Mouse (Mus musculus): ENCODE results near the gene Kat7. TPM values are rescaled to one million over a fixed set of nuclear protein-coding genes. Genes with fewer than 3 reads are reported as not detected.

Gene Kat7
- polyA plus RNA-seq, 1 experiment from 2014 or later = 55.5 TPM

- Histone ChIP-seq H3K36me3 (ENCODE audit: control insufficient read depth, insufficient read depth, low read length) (no peaks in the 10 kb centered on the region), H3K4me1 (ENCODE audit: control insufficient read depth, insufficient read depth, low read length) (no peaks in the 10 kb centered on the region), H3K9me3 (ENCODE audit: control insufficient read depth, low read length) (no peaks in the 10 kb centered on the region), H3K9ac (replicated peaks; ENCODE audit: low read depth, low read length) (no peak overlapping the region), H3K4me3 (ENCODE audit: low read depth, low read length) (no peak overlapping the region), H3K27me3 (ENCODE audit: control insufficient read depth, insufficient read depth, low read length) (no peaks in the 10 kb centered on the region), H3K27ac (ENCODE audit: low read depth, low read length) (no peak overlapping the region), H3K4me2 (ENCODE audit: low read depth, low read length) (no peak overlapping the region)
- ATAC-seq (ENCODE audit: low read depth) = no peak
- WGBS = 70% methylated on average over 6 of the region's 6 CpGs
These were observed 67.4 kb downstream of the Kat7 start for GRCm38 (mm10) chr11:95242653-95243052.

GRCm38 (mm10) chr11:95238477-95238876, 71.6 kb downstream of the Kat7 start:
- no peak for ATAC-seq (ENCODE audit: low read depth)
- 85% methylated on average over 6 of the region's 6 CpGs for WGBS
- H3K4me3 ChIP-seq (ENCODE audit: low read depth, low read length) = no peak overlapping the region

GRCm38 (mm10) chr11:95232329-95232696, 77.7 kb downstream of the Kat7 start:
- 38% methylated on average over 6 of the region's 6 CpGs for WGBS
- no peak overlapping the region for H3K4me2 ChIP-seq (ENCODE audit: low read depth, low read length)
- no peak; the same call in 1 of the 2 replicates for ATAC-seq (ENCODE audit: low read depth)
- H3K27me3 ChIP-seq (ENCODE audit: control insufficient read depth, insufficient read depth, low read length) = no peaks in the 10 kb centered on the region
- H3K36me3 ChIP-seq (ENCODE audit: control insufficient read depth, insufficient read depth, low read length) = no peaks in the 10 kb centered on the region
- no peaks in the 10 kb centered on the region for H3K9me3 ChIP-seq (ENCODE audit: control insufficient read depth, low read length)
- no peak overlapping the region for H3K9ac ChIP-seq (replicated peaks; ENCODE audit: low read depth, low read length)
- H3K4me1 ChIP-seq (ENCODE audit: control insufficient read depth, insufficient read depth, low read length) = no peaks in the 10 kb centered on the region
- H3K27ac ChIP-seq (ENCODE audit: low read depth, low read length) = no peak overlapping the region
- no peak overlapping the region for H3K4me3 ChIP-seq (ENCODE audit: low read depth, low read length)

More at GRCm38 (mm10) chr11:95238477-95238876, 71.6 kb downstream of the Kat7 start:
- Histone ChIP-seq H3K36me3 (ENCODE audit: control insufficient read depth, insufficient read depth, low read length) (no peaks in the 10 kb centered on the region), H3K9ac (replicated peaks; ENCODE audit: low read depth, low read length) (no peak overlapping the region), H3K9me3 (ENCODE audit: control insufficient read depth, low read length) (no peaks in the 10 kb centered on the region), H3K27me3 (ENCODE audit: control insufficient read depth, insufficient read depth, low read length) (no peaks in the 10 kb centered on the region), H3K4me2 (ENCODE audit: low read depth, low read length) (no peak overlapping the region), H3K4me1 (ENCODE audit: control insufficient read depth, insufficient read depth, low read length) (no peaks in the 10 kb centered on the region), H3K27ac (ENCODE audit: low read depth, low read length) (no peak overlapping the region)

GRCm38 (mm10) chr11:95231688-95232328, 78.2 kb downstream of the Kat7 start:
- WGBS = 8% methylated on average over 24 of the region's 24 CpGs

GRCm38 (mm10) chr11:95227467-95227866, 82.6 kb downstream of the Kat7 start:
- Histone ChIP-seq H3K4me2 (ENCODE audit: low read depth, low read length) (no peak overlapping the region), H3K27me3 (ENCODE audit: control insufficient read depth, insufficient read depth, low read length) (peaks cover 25% of the 10 kb centered on the region), H3K4me1 (ENCODE audit: control insufficient read depth, insufficient read depth, low read length) (peaks cover 5% of the 10 kb centered on the region; the same call in 1 of the 2 replicates), H3K9me3 (ENCODE audit: control insufficient read depth, low read length) (no peaks in the 10 kb centered on the region), H3K4me3 (ENCODE audit: low read depth, low read length) (no peak overlapping the region), H3K9ac (replicated peaks; ENCODE audit: low read depth, low read length) (no peak overlapping the region), H3K36me3 (ENCODE audit: control insufficient read depth, insufficient read depth, low read length) (no peaks in the 10 kb centered on the region), H3K27ac (ENCODE audit: low read depth, low read length) (no peak overlapping the region)
- no peak for ATAC-seq (ENCODE audit: low read depth)
- WGBS = 58% methylated on average over 5 of the region's 5 CpGs

More at GRCm38 (mm10) chr11:95231688-95232328, 78.2 kb downstream of the Kat7 start:
- Histone ChIP-seq H3K27me3 (ENCODE audit: control insufficient read depth, insufficient read depth, low read length) (no peaks in the 10 kb centered on the region), H3K9me3 (ENCODE audit: control insufficient read depth, low read length) (no peaks in the 10 kb centered on the region), H3K4me2 (ENCODE audit: low read depth, low read length) (peak overlapping the region; percentile 26; the same call in 1 of the 2 replicates), H3K4me3 (ENCODE audit: low read depth, low read length) (no peak overlapping the region), H3K36me3 (ENCODE audit: control insufficient read depth, insufficient read depth, low read length) (no peaks in the 10 kb centered on the region), H3K4me1 (ENCODE audit: control insufficient read depth, insufficient read depth, low read length) (no peaks in the 10 kb centered on the region), H3K9ac (replicated peaks; ENCODE audit: low read depth, low read length) (no peak overlapping the region), H3K27ac (ENCODE audit: low read depth, low read length) (no peak overlapping the region)
- ATAC-seq (ENCODE audit: low read depth) = peak; percentile 61

GRCm38 (mm10) chr11:95225448-95225847, 84.6 kb downstream of the Kat7 start:
- no peak overlapping the region for H3K4me3 ChIP-seq (ENCODE audit: low read depth, low read length)
- H3K27ac ChIP-seq (ENCODE audit: low read depth, low read length) = no peak overlapping the region
- peaks cover 30% of the 10 kb centered on the region for H3K27me3 ChIP-seq (ENCODE audit: control insufficient read depth, insufficient read depth, low read length)
- H3K4me1 ChIP-seq (ENCODE audit: control insufficient read depth, insufficient read depth, low read length) = peaks cover 5% of the 10 kb centered on the region; the same call in 1 of the 2 replicates
- WGBS = 27% methylated on average over 7 of the region's 7 CpGs
- ATAC-seq (ENCODE audit: low read depth) = no peak
- H3K9me3 ChIP-seq (ENCODE audit: control insufficient read depth, low read length) = no peaks in the 10 kb centered on the region
- no peak overlapping the region for H3K9ac ChIP-seq (replicated peaks; ENCODE audit: low read depth, low read length)
- H3K4me2 ChIP-seq (ENCODE audit: low read depth, low read length) = no peak overlapping the region
- no peaks in the 10 kb centered on the region for H3K36me3 ChIP-seq (ENCODE audit: control insufficient read depth, insufficient read depth, low read length)

Other genes with a start within 250 kb of the Kat7 start
- 13.8 and 13.9 TPM in 2 replicates for gene Itga3, start 233.4 kb downstream of the Kat7 start, polyA plus RNA-seq (2014; fragmentation: Nextera tagmentation; extraction: Ambion mirVana)
- 0.23 TPM in 1 of 2 replicates, not detected in the other for gene Dlx3, start 190.1 kb downstream of the Kat7 start, polyA plus RNA-seq (2014; fragmentation: Nextera tagmentation; extraction: Ambion mirVana)
- not detected in 2 replicates for gene Dlx4, start 164.0 kb downstream of the Kat7 start, polyA plus RNA-seq (2014; fragmentation: Nextera tagmentation; extraction: Ambion mirVana)
- gene Tac4, start 48.7 kb downstream of the Kat7 start, polyA plus RNA-seq (2014; fragmentation: Nextera tagmentation; extraction: Ambion mirVana) = 0.21 and 0.22 TPM in 2 replicates
- gene Fam117a, start 26.8 kb upstream of the Kat7 start, polyA plus RNA-seq (2014; fragmentation: Nextera tagmentation; extraction: Ambion mirVana) = 1.7 and 2.4 TPM in 2 replicates
- gene Slc35b1, start 74.4 kb upstream of the Kat7 start, polyA plus RNA-seq (2014; fragmentation: Nextera tagmentation; extraction: Ambion mirVana) = 155 and 163 TPM in 2 replicates
- 166 and 198 TPM in 2 replicates for gene Spop, start 103.8 kb upstream of the Kat7 start, polyA plus RNA-seq (2014; fragmentation: Nextera tagmentation; extraction: Ambion mirVana)
- 0.57 and 1.4 TPM in 2 replicates for gene Nxph3, start 204.3 kb upstream of the Kat7 start, polyA plus RNA-seq (2014; fragmentation: Nextera tagmentation; extraction: Ambion mirVana)